Mouse (Mus musculus) myocyte (in vitro differentiated cells): ENCODE measurements around the gene Frmd8. TPM values are rescaled to one million over a fixed set of nuclear protein-coding genes. Genes with fewer than 3 reads are reported as not detected.

Experiments
- H3K27me3 ChIP-seq: one replicate; pipeline ENCODE4 v1.6.1; 2011; ENCODE audit not compliant: control insufficient read depth, insufficient read depth, insufficient read length
- H3K36me3 ChIP-seq: one replicate; pipeline ENCODE4 v1.6.1; 2011; ENCODE audit not compliant: control insufficient read depth, insufficient read depth
- H3K4me2 ChIP-seq: one replicate; pipeline ENCODE4 v1.6.1; 2011; ENCODE audit warnings: low read depth, control low read depth
- H3K4me3 ChIP-seq: one replicate; pipeline ENCODE4 v1.5.1; 2011; ENCODE audit warnings: mild to moderate bottlenecking, control low read depth, moderate library complexity
- H3K79me2 ChIP-seq: one replicate; pipeline ENCODE4 v1.6.1; 2011; ENCODE audit not compliant: control insufficient read depth, insufficient read depth
- H3ac ChIP-seq: one replicate; pipeline ENCODE4 v1.6.1; 2011; ENCODE audit not compliant: control insufficient read depth, insufficient read length
- CEBPB ChIP-seq: IDR thresholded peaks from 2 replicates; pipeline ENCODE4 v1.6.1; 2011; ENCODE audit warnings: mild to moderate bottlenecking, moderate library complexity; ENCODE audit not compliant: poor library complexity, insufficient read depth, severe bottlenecking
- E2F4 ChIP-seq: IDR thresholded peaks from one replicate; pipeline ENCODE4 v1.6.1; 2011; ENCODE audit warnings: mild to moderate bottlenecking, control low read depth, moderate library complexity; ENCODE audit not compliant: insufficient read depth
- MAX ChIP-seq: IDR thresholded peaks from one replicate; pipeline ENCODE4 v1.6.1; 2011; ENCODE audit warnings: low read depth, mild to moderate bottlenecking, control low read depth
- MYOD1 ChIP-seq, 3 experiments: IDR thresholded peaks; one replicate each; pipeline ENCODE4 v1.6.1; 2011; ENCODE audit warnings: control low read depth in 2 of 3, low read depth in 2 of 3, mild to moderate bottlenecking in 2 of 3, moderate library complexity in 1 of 3; ENCODE audit not compliant: insufficient read length in 2 of 3, control insufficient read depth in 1 of 3
- MYOG ChIP-seq, 3 experiments: IDR thresholded peaks; one replicate each; pipeline ENCODE4 v1.6.1; 2011; ENCODE audit warnings: control low read depth in 2 of 3, low read depth in 2 of 3, mild to moderate bottlenecking in 2 of 3; ENCODE audit not compliant: insufficient read length in 2 of 3, control insufficient read depth in 1 of 3, insufficient read depth in 1 of 3
- POLR2A ChIP-seq: IDR thresholded peaks from one replicate; pipeline ENCODE4 v1.6.1; 2011; ENCODE audit warnings: low read depth, mild to moderate bottlenecking, control low read depth, moderate library complexity; ENCODE audit not compliant: insufficient read length
- POLR2AphosphoS2 ChIP-seq: IDR thresholded peaks from one replicate; pipeline ENCODE4 v1.6.1; 2011; ENCODE audit warnings: low read depth, control low read depth; ENCODE audit not compliant: insufficient read length
- REST ChIP-seq: IDR thresholded peaks from one replicate; pipeline ENCODE4 v1.6.1; 2011; ENCODE audit warnings: mild to moderate bottlenecking, control low read depth, moderate library complexity; ENCODE audit not compliant: insufficient read depth, insufficient read length
- SRF ChIP-seq: IDR thresholded peaks from one replicate; pipeline ENCODE4 v1.6.1; 2011; ENCODE audit warnings: low read depth; ENCODE audit not compliant: control insufficient read depth, insufficient read length
- TCF12 ChIP-seq: IDR thresholded peaks from one replicate; pipeline ENCODE4 v1.6.1; 2011; ENCODE audit warnings: mild to moderate bottlenecking, control low read depth; ENCODE audit not compliant: poor library complexity, insufficient read depth, severe bottlenecking
- TCF3 ChIP-seq: IDR thresholded peaks from one replicate; pipeline ENCODE4 v1.6.1; 2011; ENCODE audit warnings: low read depth, control low read depth; ENCODE audit not compliant: insufficient read length
- USF1 ChIP-seq: IDR thresholded peaks from one replicate; pipeline ENCODE4 v1.6.1; 2011; ENCODE audit warnings: low read depth, mild to moderate bottlenecking, control low read depth, moderate library complexity
- polyA plus RNA-seq: library from polyadenylated mRNA; unstranded; fragments of >200 nt; fragmentation: generic; extraction: Trizol; gene quantifications from one replicate; pipeline ENCODE4 v1.2.1, GENCODE M21; 2012; ENCODE audit warnings: missing spikeins

Gene Frmd8
- polyA plus RNA-seq, 1 experiment: 22.3 TPM

DNA sequence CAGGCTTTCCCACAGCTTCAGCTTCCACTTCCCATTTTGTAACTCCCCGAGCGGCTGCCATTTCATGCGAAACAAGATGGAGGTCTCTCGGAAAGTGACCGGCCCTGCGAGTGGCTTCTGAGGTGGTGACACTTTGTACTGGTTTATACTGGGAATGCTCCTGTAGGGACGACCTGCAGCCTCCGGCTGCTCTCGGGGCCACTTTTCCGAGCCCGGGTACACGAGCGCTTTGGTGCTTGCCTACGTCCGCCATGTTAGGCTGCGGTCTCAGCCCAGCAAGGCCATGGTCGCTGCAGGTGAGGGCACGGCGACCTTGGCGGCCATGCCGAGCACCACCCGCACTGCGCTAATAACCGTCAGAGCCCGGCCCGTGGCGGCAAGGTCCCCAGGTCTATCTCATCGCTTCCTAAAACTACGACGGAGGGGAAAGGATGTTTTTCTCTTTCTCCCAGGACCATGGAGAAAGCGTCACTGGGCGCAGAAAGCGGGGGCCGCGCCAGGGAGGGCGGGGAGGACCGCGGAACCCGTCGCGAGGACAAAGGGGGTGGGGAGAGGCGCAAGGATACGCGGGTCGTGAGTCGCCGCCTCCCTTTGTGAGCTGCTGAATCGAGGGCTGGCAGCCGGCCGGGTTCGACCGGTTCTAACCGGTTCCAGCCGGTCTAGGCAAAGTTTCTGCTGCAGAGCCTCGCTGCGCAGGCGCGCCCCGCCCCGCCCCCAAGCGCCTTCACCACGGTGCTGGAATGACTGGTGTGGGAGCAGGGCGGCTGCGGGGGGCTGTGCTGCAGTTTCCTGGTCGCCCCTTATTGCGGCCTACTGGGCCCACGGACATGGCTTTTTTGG, 71.8 kb downstream of the Frmd8 start:
- Histone ChIP-seq H3K79me2 (peaks cover 51% of the 10 kb centered on the region), H3K27me3 (no peaks in the 10 kb centered on the region), H3K4me2 (peak overlapping the region; percentile 100), H3K4me3 (peak overlapping the region; percentile 100), H3ac (peak overlapping the region; percentile 71), H3K36me3 (peaks cover 19% of the 10 kb centered on the region)
- TF ChIP-seq MYOD1 (IDR thresholded peaks at IDR 0.05; ENCODE audit: control insufficient read depth in 1 of 3, insufficient read length in 2 of 3, low read depth in 2 of 3): peak in 1 of 3 experiments; percentile 55
- peak; percentile 83 for TF ChIP-seq POLR2AphosphoS2
- peak in 1 of 3 experiments; percentile 50 for TF ChIP-seq MYOG (IDR thresholded peaks at IDR 0.05; ENCODE audit: control insufficient read depth in 1 of 3, insufficient read depth in 1 of 3, insufficient read length in 2 of 3, low read depth in 2 of 3)
- no peak for TF ChIP-seq REST
- TF ChIP-seq POLR2A: peak; percentile 89

DNA sequence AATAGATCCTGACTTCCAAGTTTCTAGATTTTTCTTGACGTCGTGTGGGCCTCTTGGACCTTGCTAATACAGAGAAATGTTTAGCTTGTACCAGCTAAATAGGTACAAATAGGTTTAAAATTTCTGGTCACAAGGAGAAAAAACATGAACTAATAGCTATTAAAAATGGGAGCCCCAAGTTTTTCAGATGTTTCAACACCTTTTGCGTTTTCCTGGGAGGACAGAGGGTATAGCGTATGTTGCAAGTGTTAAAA, 72.4 kb downstream of the Frmd8 start:
- H3K27me3 ChIP-seq: no peaks in the 10 kb centered on the region
- peak overlapping the region; percentile 100 for H3K4me2 ChIP-seq
- H3K36me3 ChIP-seq: peaks cover 24% of the 10 kb centered on the region
- H3K79me2 ChIP-seq: peaks cover 56% of the 10 kb centered on the region
- TF ChIP-seq POLR2A (no peak), MYOG (IDR thresholded peaks at IDR 0.05; ENCODE audit: control insufficient read depth in 1 of 3, insufficient read depth in 1 of 3, insufficient read length in 2 of 3, low read depth in 2 of 3) (no peak), USF1 (no peak)
- peak overlapping the region; percentile 100 for H3K4me3 ChIP-seq
- peak overlapping the region; percentile 71 for H3ac ChIP-seq

- Histone ChIP-seq H3ac (peak overlapping the region; percentile 71), H3K36me3 (peaks cover 29% of the 10 kb centered on the region), H3K79me2 (peaks cover 61% of the 10 kb centered on the region), H3K4me3 (peak overlapping the region; percentile 100), H3K27me3 (no peaks in the 10 kb centered on the region), H3K4me2 (peak overlapping the region; percentile 100)
- 0 out of 2 replicates have a peak, but pooled peaks have one; percentile 5 for TF ChIP-seq CEBPB
- TF ChIP-seq USF1: no peak
- no peak for TF ChIP-seq MAX
- TF ChIP-seq MYOG (IDR thresholded peaks at IDR 0.05; ENCODE audit: control insufficient read depth in 1 of 3, insufficient read depth in 1 of 3, insufficient read length in 2 of 3, low read depth in 2 of 3): peak in 1 of 3 experiments; percentile 47
- TF ChIP-seq REST: peak; percentile 71
- no peak for TF ChIP-seq SRF
- peak; percentile 43 for TF ChIP-seq E2F4
- TF ChIP-seq MYOD1 (IDR thresholded peaks at IDR 0.05; ENCODE audit: control insufficient read depth in 1 of 3, insufficient read length in 2 of 3, low read depth in 2 of 3): peak in 1 of 3 experiments; percentile 40
- TF ChIP-seq TCF3: peak; percentile 41
- peak; percentile 100 for TF ChIP-seq POLR2AphosphoS2
- TF ChIP-seq POLR2A: peak; percentile 98
- peak; percentile 16 for TF ChIP-seq TCF12
These were observed 72.9 kb downstream of the Frmd8 start for GRCm38 (mm10) chr19:5802011-5802786.

DNA sequence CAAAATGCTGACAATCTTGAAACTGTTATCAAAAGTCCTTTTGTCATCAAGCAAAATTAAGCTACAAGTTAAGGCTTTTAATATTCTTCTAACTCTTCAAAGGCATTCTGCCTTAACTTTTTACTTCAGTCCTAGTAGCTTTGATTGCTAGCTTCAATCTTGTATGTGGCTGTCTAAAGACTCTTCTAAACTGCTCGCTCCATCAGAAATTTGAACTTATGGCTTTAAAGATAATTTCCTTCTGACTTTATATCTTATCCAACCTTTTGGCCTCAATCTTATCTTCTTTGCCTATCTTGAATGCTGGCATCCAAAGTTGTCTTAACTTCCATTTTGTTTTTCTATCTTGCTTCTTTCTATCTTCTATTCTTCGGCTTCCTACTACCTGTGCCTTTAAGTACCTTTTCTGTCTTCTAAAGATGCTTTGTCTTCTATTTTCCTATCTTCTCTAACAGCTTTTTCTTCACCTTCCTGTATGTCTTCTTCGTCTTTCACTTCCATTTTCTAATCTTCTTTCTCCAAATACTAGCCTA, 73.6 kb downstream of the Frmd8 start:
- Histone ChIP-seq H3K27me3 (no peaks in the 10 kb centered on the region), H3K4me2 (peak overlapping the region; percentile 30), H3K4me3 (peak overlapping the region; percentile 100), H3K36me3 (peaks cover 36% of the 10 kb centered on the region), H3K79me2 (peaks cover 68% of the 10 kb centered on the region), H3ac (peak overlapping the region; percentile 23)
- TF ChIP-seq SRF: no peak
- no peak for TF ChIP-seq TCF12
- TF ChIP-seq POLR2AphosphoS2: no peak
- TF ChIP-seq E2F4: no peak
